ENCODE assay signal across 22 mouse cellular contexts in genomic region chr14:24162856-24163255, GRCm38 (mm10).
DNase-seq lines count a peak whose midpoint lies in the region; ATAC-seq lines count a peak whose summit lies in the region.
"Had no signal": no experiment of that assay in that cellular context is flagged by ENCODE, and none has a peak within 500 bp of the region (broad histone marks: within the 10 kb centered on the region; RNA-seq: fewer than 3 reads in every experiment).

No protein-coding gene starts in this region.

- no peak for ATAC-seq in forebrain, embryonic 15.5 days (replicated peaks)
- ATAC-seq: forebrain, embryonic 14.5 days; Patski had no signal

- H3K9ac ChIP-seq in forebrain, embryonic 15.5 days (replicated peaks), result no peak overlapping the region
- H3K9ac ChIP-seq: heart, embryonic 15.5 days; hindbrain, embryonic 14.5 days had no signal

- 89% methylated on average over 10 of the region's 10 CpGs for WGBS in forebrain, embryonic 15.5 days

- H3K9me3 ChIP-seq in forebrain, embryonic 15.5 days, result no peaks in the 10 kb centered on the region
- H3K9me3 ChIP-seq: embryonic facial prominence, embryonic 10.5 days; heart, embryonic 15.5 days; hindbrain, embryonic 10.5 days had no signal

- H3K4me1 ChIP-seq in forebrain, embryonic 15.5 days, result no peaks in the 10 kb centered on the region
- H3K4me1 ChIP-seq: embryonic facial prominence, embryonic 10.5 days; heart, embryonic 15.5 days; hindbrain, embryonic 10.5 days had no signal

- no peaks in the 10 kb centered on the region for H3K27me3 ChIP-seq in forebrain, embryonic 15.5 days
- H3K27me3 ChIP-seq: CH12.LX; heart, embryonic 15.5 days; Patski had no signal

- H3K4me2 ChIP-seq in forebrain, embryonic 15.5 days (replicated peaks), result no peak overlapping the region
- H3K4me2 ChIP-seq: heart, embryonic 11.5 days; heart, embryonic 15.5 days; hindbrain, embryonic 14.5 days had no signal

- no peak overlapping the region for H3K4me3 ChIP-seq in forebrain, embryonic 15.5 days
- H3K4me3 ChIP-seq: embryonic facial prominence, embryonic 10.5 days; heart, adult 2 months; heart, embryonic 15.5 days; hindbrain, embryonic 10.5 days had no signal

- peaks cover 39% of the 10 kb centered on the region for H3K36me3 ChIP-seq in forebrain, embryonic 15.5 days

- H3K27ac ChIP-seq in forebrain, embryonic 15.5 days (replicated peaks), result no peak overlapping the region
- H3K27ac ChIP-seq: embryonic facial prominence, embryonic 10.5 days; heart, adult 2 months; heart, embryonic 15.5 days; hindbrain, embryonic 10.5 days; hindbrain, embryonic 14.5 days had no signal

- peak; percentile 17 to 44 for DNase-seq in frontal cortex, postnatal 36 days (ENCODE audit: low spot score in 2 of 2)
- no peak for DNase-seq in frontal cortex, postnatal 25 days (ENCODE audit: low spot score in 2 of 2)
- peak; percentile 53 for DNase-seq in layer of hippocampus, adult 9-11 months
- DNase-seq in layer of hippocampus, postnatal 36 days, result no peak
- peak; percentile 17 to 29 for DNase-seq in right cerebral cortex, adult 2 months (ENCODE audit: low spot score in 2 of 2)
- DNase-seq in right cerebral cortex, postnatal 10 days (ENCODE audit: low spot score in 2 of 2), result no peak
- DNase-seq: adrenal gland, adult 2 months; adrenal gland, postnatal 25 days; cerebellum, adult 2 months; cerebellum, postnatal 10 days; gastrocnemius, postnatal 14 days; heart, adult 2 months; heart, postnatal 14 days had no signal

Comparison
In these comparisons a context has a peak if more than half of its experiments do, and no peak if none do; other contexts are left out.
1. DNase-seq: peak in frontal cortex, postnatal 36 days (2 of 2), layer of hippocampus, adult 9-11 months (single experiment) and right cerebral cortex, adult 2 months (2 of 2); none in frontal cortex, postnatal 25 days (0 of 2), layer of hippocampus, postnatal 36 days (0 of 2) and right cerebral cortex, postnatal 10 days (0 of 2).